16 mouse cellular contexts compared by ENCODE assay signal in the genomic region with DNA sequence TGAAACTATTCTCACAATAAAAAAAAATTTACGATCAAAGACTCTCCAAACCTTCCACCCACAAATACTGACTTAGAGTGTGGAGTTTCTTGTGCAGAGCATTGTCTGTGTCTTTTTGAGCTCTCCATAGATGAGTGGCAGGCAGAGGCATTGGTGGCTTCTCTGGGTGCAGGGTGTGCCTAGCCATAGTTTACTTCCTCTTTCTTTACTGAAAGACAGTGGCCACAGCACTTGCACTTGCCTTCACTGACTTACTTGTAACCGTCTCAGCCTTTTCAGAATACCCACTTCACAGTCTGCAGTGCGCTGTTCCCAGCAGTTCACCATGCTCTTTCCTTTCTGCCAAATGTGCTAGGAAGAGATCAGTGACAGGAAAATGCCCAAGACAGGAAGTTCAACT.
A peak's percentile ranks its signal among the peaks of the same experiment; 100 is the strongest.
DNase-seq lines count a peak whose midpoint lies in the region; ATAC-seq and TF ChIP-seq lines count a peak whose summit lies in the region.
"Had no signal": no experiment of that assay in that cellular context is flagged by ENCODE, and none has a peak within 500 bp of the region (broad histone marks: within the 10 kb centered on the region; RNA-seq: fewer than 3 reads in every experiment).

No protein-coding gene starts in this region.

- no peaks in the 10 kb centered on the region for H3K9me3 ChIP-seq in kidney, postnatal 0 days (replicated peaks; ENCODE audit: low read length)
- H3K9me3 ChIP-seq: forebrain, embryonic 13.5 days; lung, embryonic 15.5 days; megakaryocyte, embryonic 14.5 days; neural tube, embryonic 13.5 days had no signal

- no peak overlapping the region for H3K27ac ChIP-seq in kidney, postnatal 0 days
- no peak overlapping the region for H3K27ac ChIP-seq in cerebellum, adult 2 months (ENCODE audit: insufficient read depth, low read length)
- H3K27ac ChIP-seq: forebrain, embryonic 13.5 days; lung, embryonic 15.5 days; neural tube, embryonic 13.5 days had no signal

- TF ChIP-seq CTCF in kidney, postnatal 0 days (IDR thresholded peaks at IDR 0.05; ENCODE audit: low read depth): no peak
- TF ChIP-seq CTCF in cerebellum, adult 2 months (IDR thresholded peaks at IDR 0.05; ENCODE audit: borderline replicate concordance, insufficient read depth, low read depth, low read length): no peak

- H3K4me1 ChIP-seq in kidney, postnatal 0 days (replicated peaks; ENCODE audit: insufficient read depth, low read length): no peaks in the 10 kb centered on the region
- no peaks in the 10 kb centered on the region for H3K4me1 ChIP-seq in cerebellum, adult 2 months (ENCODE audit: control insufficient read depth, insufficient read depth, low read length)
- H3K4me1 ChIP-seq: forebrain, embryonic 13.5 days; lung, embryonic 15.5 days had no signal

- no peak for TF ChIP-seq POLR2A in cerebellum, adult 2 months (IDR thresholded peaks at IDR 0.05; ENCODE audit: borderline replicate concordance, insufficient read depth, low read length)

- no peak overlapping the region for H3K4me2 ChIP-seq in kidney, postnatal 0 days (ENCODE audit: low read length)
- H3K4me2 ChIP-seq: forebrain, embryonic 13.5 days; lung, embryonic 15.5 days; neural tube, embryonic 13.5 days had no signal

- 72% methylated on average over 3 of the region's 3 CpGs for WGBS in kidney, postnatal 0 days
- 83% methylated on average over 3 of the region's 3 CpGs for WGBS in cerebellum, adult 2 months

- H3K36me3 ChIP-seq in kidney, postnatal 0 days (ENCODE audit: insufficient read depth, low read length): no peaks in the 10 kb centered on the region
- H3K36me3 ChIP-seq: lung, embryonic 15.5 days; neural tube, embryonic 13.5 days had no signal

- no peak for ATAC-seq in kidney, postnatal 0 days (replicated peaks; ENCODE audit: low FRiP score, low read depth)
- ATAC-seq in granulocyte monocyte progenitor cell, adult 5-6 weeks (replicated peaks; ENCODE audit: poor library complexity, severe bottlenecking): peak; percentile 95
- ATAC-seq in megakaryocyte progenitor cell, adult 5-6 weeks (replicated peaks; ENCODE audit: poor library complexity): peak; percentile 97
- ATAC-seq: forebrain, embryonic 13.5 days had no signal

- no peak overlapping the region for H3K9ac ChIP-seq in kidney, postnatal 0 days (ENCODE audit: low read depth, low read length)
- H3K9ac ChIP-seq: forebrain, embryonic 13.5 days; lung, embryonic 15.5 days; neural tube, embryonic 13.5 days had no signal

- H3K4me3 ChIP-seq in kidney, postnatal 0 days (replicated peaks; ENCODE audit: low read depth, low read length): no peak overlapping the region
- no peak overlapping the region for H3K4me3 ChIP-seq in cerebellum, adult 2 months (replicated peaks; ENCODE audit: insufficient read depth, low read depth, low read length)
- H3K4me3 ChIP-seq: forebrain, embryonic 13.5 days; lung, embryonic 15.5 days; megakaryocyte, embryonic 14.5 days; neural tube, embryonic 13.5 days had no signal

- peak; percentile 2 for DNase-seq in kidney, postnatal 0 days (ENCODE audit: low spot score)
- no peak for DNase-seq in kidney, adult 18-20 months
- DNase-seq in B cell, adult 2 months: peak; percentile 6 to 17
- no peak for DNase-seq in adrenal gland, adult 8-10 months
- no peak for DNase-seq in cerebellum, adult 2 months
- DNase-seq in layer of hippocampus, postnatal 10 days (ENCODE audit: low spot score in 2 of 2): no peak
- DNase-seq: cerebellum, postnatal 14 days; heart, postnatal 4 days; kidney, adult 9 months; left cerebral cortex, postnatal 4 days had no signal

- no peaks in the 10 kb centered on the region for H3K27me3 ChIP-seq in kidney, postnatal 0 days (ENCODE audit: insufficient read depth, low read length)
- no peaks in the 10 kb centered on the region for H3K27me3 ChIP-seq in cerebellum, adult 2 months (ENCODE audit: control insufficient read depth, insufficient read depth, low read length)
- H3K27me3 ChIP-seq: lung, embryonic 15.5 days; megakaryocyte, embryonic 14.5 days had no signal

Comparison
In these comparisons a context has a peak if more than half of its experiments do, and no peak if none do; other contexts are left out.
1. DNase-seq: peak in kidney, postnatal 0 days (single experiment) and B cell, adult 2 months (2 of 2); none in kidney, adult 18-20 months (single experiment), adrenal gland, adult 8-10 months (single experiment), cerebellum, adult 2 months (0 of 2) and layer of hippocampus, postnatal 10 days (0 of 2).